Mouse (Mus musculus): Measurements from ENCODE around the gene Glod4. TPM values are rescaled to one million over a fixed set of nuclear protein-coding genes. Genes with fewer than 3 reads are reported as not detected.

The Glod4 gene
- total and polyA plus RNA-seq, 3 experiments: 121 to 190 (median 161) TPM

GRCm38 (mm10) chr11:76145169-76145568, 98.4 kb downstream of the Glod4 start:
- Histone ChIP-seq H3K9me3 (replicated peaks; ENCODE audit: low read length) (no peaks in the 10 kb centered on the region), H3K79me2 (replicated peaks; ENCODE audit: control insufficient read depth, extremely low read depth, insufficient read depth, poor library complexity, severe bottlenecking) (no peaks in the 10 kb centered on the region), H3K27me3 (replicated peaks) (no peaks in the 10 kb centered on the region), H3K4me1 (ENCODE audit: control insufficient read depth in 1 of 2, insufficient read depth in 2 of 2) (no peaks in the 10 kb centered on the region), H3K36me3 (replicated peaks in 1 of 2; ENCODE audit: control insufficient read depth in 1 of 2, insufficient read depth in 1 of 2, low read length in 1 of 2) (peaks cover 19 to 66% of the 10 kb centered on the region in 2 experiments), H3K4me2 (ENCODE audit: insufficient read depth, low read depth, poor library complexity, severe bottlenecking) (no peak overlapping the region), H3K4me3 (replicated peaks in 1 of 3; ENCODE audit: low read depth in 2 of 3, low read length in 2 of 3, poor library complexity in 1 of 3) (no peak overlapping the region), H3K9ac (ENCODE audit: insufficient read depth, low read depth) (no peak overlapping the region), H3K27ac (ENCODE audit: insufficient read depth, low read depth) (no peak overlapping the region)
- dilution Hi-C loops (cut with MboI; ENCODE audit: extremely low pct_ligation_motif_present, extremely low pct_unique_long_range_greater_than_20kb, low sequenced_read_pairs): no loop called here
- DNase-seq (ENCODE audit: extremely low read depth): no peak
- TF ChIP-seq POLR2A (IDR thresholded peaks at IDR 0.05; ENCODE audit: low read depth, low read length) (no peak), KAT2A (IDR thresholded peaks at IDR 0.05; ENCODE audit: insufficient replicate concordance, low read length) (no peak), ZC3H11A (IDR thresholded peaks at IDR 0.05; ENCODE audit: low read depth, low read length) (no peak), MXI1 (IDR thresholded peaks at IDR 0.05; ENCODE audit: low read depth, low read length) (no peak), CHD1 (IDR thresholded peaks at IDR 0.05; ENCODE audit: low read depth, low read length) (no peak), CHD2 (IDR thresholded peaks at IDR 0.05; ENCODE audit: low read length) (no peak), EP300 (IDR thresholded peaks at IDR 0.05; ENCODE audit: low read length) (no peak)
- in situ Hi-C loops (cut with MboI; ENCODE audit: low pct_ligation_motif_present, low pct_unique_long_range_greater_than_20kb, low sequenced_read_pairs): no loop called here

- Histone ChIP-seq H3K4me2 (ENCODE audit: insufficient read depth, low read depth, poor library complexity, severe bottlenecking) (no peak overlapping the region), H3K79me2 (replicated peaks; ENCODE audit: control insufficient read depth, extremely low read depth, insufficient read depth, poor library complexity, severe bottlenecking) (no peaks in the 10 kb centered on the region), H3K4me1 (ENCODE audit: control insufficient read depth in 1 of 2, insufficient read depth in 2 of 2) (no peaks in the 10 kb centered on the region), H3K9ac (ENCODE audit: insufficient read depth, low read depth) (no peak overlapping the region), H3K36me3 (replicated peaks in 1 of 2; ENCODE audit: control insufficient read depth in 1 of 2, insufficient read depth in 1 of 2, low read length in 1 of 2) (peaks cover 15 to 61% of the 10 kb centered on the region in 2 experiments), H3K27me3 (replicated peaks) (no peaks in the 10 kb centered on the region), H3K27ac (ENCODE audit: insufficient read depth, low read depth) (no peak overlapping the region), H3K4me3 (replicated peaks in 1 of 3; ENCODE audit: low read depth in 2 of 3, low read length in 2 of 3, poor library complexity in 1 of 3) (no peak overlapping the region), H3K9me3 (replicated peaks; ENCODE audit: low read length) (no peaks in the 10 kb centered on the region)
- TF ChIP-seq POLR2AphosphoS2 (IDR thresholded peaks at IDR 0.05; ENCODE audit: low read depth, low read length): no peak
- no peak for TF ChIP-seq IRF4 (IDR thresholded peaks at IDR 0.05; ENCODE audit: low read depth, low read length)
- TF ChIP-seq USF1 (IDR thresholded peaks at IDR 0.05; ENCODE audit: low read depth, low read length): no peak
- no peak for TF ChIP-seq ZNF384 (IDR thresholded peaks at IDR 0.05; ENCODE audit: low read depth, low read length)
- dilution Hi-C loops (cut with MboI; ENCODE audit: extremely low pct_ligation_motif_present, extremely low pct_unique_long_range_greater_than_20kb, low sequenced_read_pairs) (no loop called here), in situ Hi-C loops (cut with MboI; ENCODE audit: low pct_ligation_motif_present, low pct_unique_long_range_greater_than_20kb, low sequenced_read_pairs) (no loop called here)
- DNase-seq (ENCODE audit: extremely low read depth): no peak
Observed at GRCm38 (mm10) chr11:76144386-76144785, 99.1 kb downstream of the Glod4 start.

GRCm38 (mm10) chr11:76137996-76138395, 105.5 kb downstream of the Glod4 start:
- Histone ChIP-seq H3K36me3 (replicated peaks in 1 of 2; ENCODE audit: control insufficient read depth in 1 of 2, insufficient read depth in 1 of 2, low read length in 1 of 2) (peaks cover 47 to 62% of the 10 kb centered on the region in 2 experiments), H3K9me3 (replicated peaks; ENCODE audit: low read length) (no peaks in the 10 kb centered on the region), H3K79me2 (replicated peaks; ENCODE audit: control insufficient read depth, extremely low read depth, insufficient read depth, poor library complexity, severe bottlenecking) (no peaks in the 10 kb centered on the region), H3K9ac (ENCODE audit: insufficient read depth, low read depth) (no peak overlapping the region), H3K27me3 (replicated peaks) (no peaks in the 10 kb centered on the region), H3K27ac (ENCODE audit: insufficient read depth, low read depth) (no peak overlapping the region), H3K4me2 (ENCODE audit: insufficient read depth, low read depth, poor library complexity, severe bottlenecking) (no peak overlapping the region), H3K4me1 (ENCODE audit: control insufficient read depth in 1 of 2, insufficient read depth in 2 of 2) (peaks cover 3 to 12% of the 10 kb centered on the region in 2 experiments; a peak in 2 of 4 replicates), H3K4me3 (replicated peaks in 1 of 3; ENCODE audit: low read depth in 2 of 3, low read length in 2 of 3, poor library complexity in 1 of 3) (no peak overlapping the region)
- DNase-seq (ENCODE audit: extremely low read depth): no peak
- TF ChIP-seq HCFC1 (IDR thresholded peaks at IDR 0.05; ENCODE audit: low read depth, low read length) (no peak), UBTF (IDR thresholded peaks at IDR 0.05; ENCODE audit: low read depth, low read length) (no peak), ZC3H11A (IDR thresholded peaks at IDR 0.05; ENCODE audit: low read depth, low read length) (no peak), ZMIZ1 (IDR thresholded peaks at IDR 0.05; ENCODE audit: low read depth, low read length) (no peak), TCF12 (IDR thresholded peaks at IDR 0.05; ENCODE audit: low read depth, low read length) (no peak), EP300 (IDR thresholded peaks at IDR 0.05; ENCODE audit: low read length) (no peak), IRF4 (IDR thresholded peaks at IDR 0.05; ENCODE audit: low read depth, low read length) (no peak), PAX5 (IDR thresholded peaks at IDR 0.05; ENCODE audit: low read length) (no peak), MAZ (IDR thresholded peaks at IDR 0.05; ENCODE audit: low read depth, low read length) (no peak), MXI1 (IDR thresholded peaks at IDR 0.05; ENCODE audit: low read depth, low read length) (no peak), CHD2 (IDR thresholded peaks at IDR 0.05; ENCODE audit: low read length) (no peak), POLR2AphosphoS2 (IDR thresholded peaks at IDR 0.05; ENCODE audit: low read depth, low read length) (no peak), RCOR1 (conservative IDR thresholded peaks at IDR 0.05; ENCODE audit: low read depth, low read length) (no peak), ZNF384 (IDR thresholded peaks at IDR 0.05; ENCODE audit: low read depth, low read length) (no peak), ETS1 (conservative IDR thresholded peaks at IDR 0.05; ENCODE audit: low read depth, low read length) (no peak), E2F4 (IDR thresholded peaks at IDR 0.05; ENCODE audit: insufficient replicate concordance, low read depth, low read length) (no peak), MAX (IDR thresholded peaks at IDR 0.05; ENCODE audit: low read length) (no peak)
- dilution Hi-C loops (cut with MboI; ENCODE audit: extremely low pct_ligation_motif_present, extremely low pct_unique_long_range_greater_than_20kb, low sequenced_read_pairs) (no loop called here), in situ Hi-C loops (cut with MboI; ENCODE audit: low pct_ligation_motif_present, low pct_unique_long_range_greater_than_20kb, low sequenced_read_pairs) (no loop called here)

Data from CH12.LX (cell line).